Mouse (Mus musculus): ENCODE data around the gene Tbc1d20. TPM values are rescaled to one million over a fixed set of nuclear protein-coding genes. Genes with fewer than 3 reads are reported as not detected.

The Tbc1d20 gene
- polyA plus RNA-seq, 1 experiment from 2014 or later, result 28.4 TPM

- DNase-seq (ENCODE audit: extremely low spot score, low spot score), result no peak
- Histone ChIP-seq H3K27ac (no peak overlapping the region), H3K27me3 (ENCODE audit: poor library complexity, severe bottlenecking) (no peaks in the 10 kb centered on the region), H3K4me3 (no peak overlapping the region), H3K9me3 (no peaks in the 10 kb centered on the region), H3K36me3 (replicated peaks) (peaks cover 67% of the 10 kb centered on the region), H3K4me1 (peaks cover 5% of the 10 kb centered on the region; the same call in 1 of the 2 replicates)
- 74% methylated on average over 5 of the region's 5 CpGs for WGBS
These were observed 10.2 kb downstream of the Tbc1d20 start for GRCm38 (mm10) chr2:152303781-152304180.

GRCm38 (mm10) chr2:152305480-152305879 lies 11.9 kb downstream of the Tbc1d20 start:
- Histone ChIP-seq H3K9me3 (no peaks in the 10 kb centered on the region), H3K4me1 (peaks cover 5% of the 10 kb centered on the region; the same call in 1 of the 2 replicates), H3K27ac (no peak overlapping the region), H3K4me3 (no peak overlapping the region), H3K36me3 (replicated peaks) (peaks cover 84% of the 10 kb centered on the region), H3K27me3 (ENCODE audit: poor library complexity, severe bottlenecking) (no peaks in the 10 kb centered on the region)
- WGBS, result 94% methylated on average over 6 of the region's 6 CpGs
- no peak for DNase-seq (ENCODE audit: extremely low spot score, low spot score)

GRCm38 (mm10) chr2:152307186-152307585 lies 13.6 kb downstream of the Tbc1d20 start:
- Histone ChIP-seq H3K9me3 (no peaks in the 10 kb centered on the region), H3K27ac (no peak overlapping the region), H3K36me3 (replicated peaks) (peaks cover 95% of the 10 kb centered on the region), H3K4me3 (no peak overlapping the region), H3K4me1 (peaks cover 5% of the 10 kb centered on the region; the same call in 1 of the 2 replicates), H3K27me3 (ENCODE audit: poor library complexity, severe bottlenecking) (no peaks in the 10 kb centered on the region)
- WGBS, result 94% methylated on average over 3 of the region's 3 CpGs
- DNase-seq (ENCODE audit: extremely low spot score, low spot score), result no peak

GRCm38 (mm10) chr2:152312996-152313395 lies 19.4 kb downstream of the Tbc1d20 start:
- no peaks in the 10 kb centered on the region for H3K27me3 ChIP-seq (ENCODE audit: poor library complexity, severe bottlenecking)
- H3K9me3 ChIP-seq, result no peaks in the 10 kb centered on the region
- no peak for DNase-seq (ENCODE audit: extremely low spot score, low spot score)
- H3K36me3 ChIP-seq (replicated peaks), result peaks cover 99% of the 10 kb centered on the region
- no peak overlapping the region for H3K27ac ChIP-seq
- WGBS, result 89% methylated on average over 7 of the region's 7 CpGs
- H3K4me3 ChIP-seq, result no peak overlapping the region
- H3K4me1 ChIP-seq, result no peaks in the 10 kb centered on the region

GRCm38 (mm10) chr2:152313926-152314325 lies 20.3 kb downstream of the Tbc1d20 start:
- Histone ChIP-seq H3K36me3 (replicated peaks) (peaks cover 99% of the 10 kb centered on the region), H3K27ac (no peak overlapping the region), H3K4me3 (no peak overlapping the region), H3K9me3 (no peaks in the 10 kb centered on the region), H3K27me3 (ENCODE audit: poor library complexity, severe bottlenecking) (no peaks in the 10 kb centered on the region), H3K4me1 (no peaks in the 10 kb centered on the region)
- WGBS, result 90% methylated on average over 6 of the region's 6 CpGs
- no peak for DNase-seq (ENCODE audit: extremely low spot score, low spot score)

- H3K27me3 ChIP-seq (ENCODE audit: poor library complexity, severe bottlenecking), result no peaks in the 10 kb centered on the region
- H3K4me3 ChIP-seq, result no peak overlapping the region
- H3K27ac ChIP-seq, result no peak overlapping the region
- no peaks in the 10 kb centered on the region for H3K4me1 ChIP-seq
- no peaks in the 10 kb centered on the region for H3K9me3 ChIP-seq
- DNase-seq (ENCODE audit: extremely low spot score, low spot score), result no peak
- WGBS, result 89% methylated on average over 6 of the region's 6 CpGs
- peaks cover 99% of the 10 kb centered on the region for H3K36me3 ChIP-seq (replicated peaks)
These were observed 23.4 kb downstream of the Tbc1d20 start for GRCm38 (mm10) chr2:152317054-152317453.

GRCm38 (mm10) chr2:152321558-152321957 lies 27.9 kb downstream of the Tbc1d20 start:
- Histone ChIP-seq H3K9me3 (no peaks in the 10 kb centered on the region), H3K4me3 (no peak overlapping the region), H3K4me1 (no peaks in the 10 kb centered on the region), H3K27ac (no peak overlapping the region), H3K27me3 (ENCODE audit: poor library complexity, severe bottlenecking) (no peaks in the 10 kb centered on the region), H3K36me3 (replicated peaks) (peaks cover 99% of the 10 kb centered on the region)
- DNase-seq (ENCODE audit: extremely low spot score, low spot score), result no peak
- WGBS, result 92% methylated on average over 5 of the region's 5 CpGs

- Histone ChIP-seq H3K4me3 (no peak overlapping the region), H3K36me3 (replicated peaks) (peaks cover 99% of the 10 kb centered on the region), H3K27me3 (ENCODE audit: poor library complexity, severe bottlenecking) (no peaks in the 10 kb centered on the region), H3K4me1 (no peaks in the 10 kb centered on the region), H3K27ac (no peak overlapping the region), H3K9me3 (no peaks in the 10 kb centered on the region)
- WGBS, result 91% methylated on average over 6 of the region's 6 CpGs
- DNase-seq (ENCODE audit: extremely low spot score, low spot score), result no peak
These were observed 28.6 kb downstream of the Tbc1d20 start for GRCm38 (mm10) chr2:152322198-152322597.

GRCm38 (mm10) chr2:152323971-152324370 lies 30.3 kb downstream of the Tbc1d20 start:
- no peaks in the 10 kb centered on the region for H3K27me3 ChIP-seq (ENCODE audit: poor library complexity, severe bottlenecking)
- DNase-seq (ENCODE audit: extremely low spot score, low spot score), result no peak
- no peak overlapping the region for H3K4me3 ChIP-seq
- 96% methylated on average over 14 of the region's 14 CpGs for WGBS
- no peak overlapping the region for H3K27ac ChIP-seq
- H3K4me1 ChIP-seq, result no peaks in the 10 kb centered on the region
- H3K36me3 ChIP-seq (replicated peaks), result peaks cover 100% of the 10 kb centered on the region
- H3K9me3 ChIP-seq, result no peaks in the 10 kb centered on the region

GRCm38 (mm10) chr2:152324842-152325241 lies 31.2 kb downstream of the Tbc1d20 start:
- Histone ChIP-seq H3K4me1 (no peaks in the 10 kb centered on the region), H3K36me3 (replicated peaks) (peaks cover 99% of the 10 kb centered on the region), H3K4me3 (no peak overlapping the region), H3K27ac (no peak overlapping the region), H3K27me3 (ENCODE audit: poor library complexity, severe bottlenecking) (no peaks in the 10 kb centered on the region), H3K9me3 (no peaks in the 10 kb centered on the region)
- no peak for DNase-seq (ENCODE audit: extremely low spot score, low spot score)
- 82% methylated on average over 3 of the region's 3 CpGs for WGBS

- Histone ChIP-seq H3K27ac (no peak overlapping the region), H3K27me3 (ENCODE audit: poor library complexity, severe bottlenecking) (no peaks in the 10 kb centered on the region), H3K4me1 (peaks cover 9% of the 10 kb centered on the region), H3K4me3 (no peak overlapping the region), H3K9me3 (no peaks in the 10 kb centered on the region), H3K36me3 (replicated peaks) (peaks cover 96% of the 10 kb centered on the region)
- 94% methylated on average over 13 of the region's 13 CpGs for WGBS
- no peak for DNase-seq (ENCODE audit: extremely low spot score, low spot score)
These were observed 32.5 kb downstream of the Tbc1d20 start for GRCm38 (mm10) chr2:152326157-152326556.

GRCm38 (mm10) chr2:152326654-152327053 lies 33.0 kb downstream of the Tbc1d20 start:
- H3K4me3 ChIP-seq, result no peak overlapping the region
- H3K27me3 ChIP-seq (ENCODE audit: poor library complexity, severe bottlenecking), result no peaks in the 10 kb centered on the region
- WGBS, result 89% methylated on average over 8 of the region's 8 CpGs
- H3K4me1 ChIP-seq, result peaks cover 14% of the 10 kb centered on the region
- peaks cover 91% of the 10 kb centered on the region for H3K36me3 ChIP-seq (replicated peaks)
- DNase-seq (ENCODE audit: extremely low spot score, low spot score), result no peak
- no peaks in the 10 kb centered on the region for H3K9me3 ChIP-seq
- H3K27ac ChIP-seq, result no peak overlapping the region

GRCm38 (mm10) chr2:152327980-152328379 lies 34.4 kb downstream of the Tbc1d20 start:
- peaks cover 24% of the 10 kb centered on the region for H3K4me1 ChIP-seq
- no peaks in the 10 kb centered on the region for H3K9me3 ChIP-seq
- no peak overlapping the region for H3K27ac ChIP-seq
- no peak overlapping the region for H3K4me3 ChIP-seq
- peaks cover 78% of the 10 kb centered on the region for H3K36me3 ChIP-seq (replicated peaks)
- WGBS, result 69% methylated on average over 5 of the region's 5 CpGs
- no peak for DNase-seq (ENCODE audit: extremely low spot score, low spot score)
- H3K27me3 ChIP-seq (ENCODE audit: poor library complexity, severe bottlenecking), result no peaks in the 10 kb centered on the region

GRCm38 (mm10) chr2:152330858-152331423 lies 37.3 kb downstream of the Tbc1d20 start:
- Histone ChIP-seq H3K27me3 (ENCODE audit: poor library complexity, severe bottlenecking) (peaks cover 6% of the 10 kb centered on the region), H3K4me1 (peaks cover 35% of the 10 kb centered on the region), H3K36me3 (replicated peaks) (peaks cover 48% of the 10 kb centered on the region), H3K9me3 (no peaks in the 10 kb centered on the region), H3K4me3 (peak overlapping the region; percentile 90), H3K27ac (no peak overlapping the region)
- WGBS, result 70% methylated on average over 7 of the region's 7 CpGs
- no peak for DNase-seq (ENCODE audit: extremely low spot score, low spot score)
